Comparison of ENCODE assay signal across 27 mouse cellular contexts in genomic region chr12:28823518-28823917, GRCm38 (mm10).
A peak's percentile ranks its signal among the peaks of the same experiment; 100 is the strongest.
DNase-seq lines count a peak whose midpoint lies in the region; ATAC-seq and TF ChIP-seq lines count a peak whose summit lies in the region.
"Had no signal": no experiment of that assay in that cellular context is flagged by ENCODE, and none has a peak within 500 bp of the region (broad histone marks: within the 10 kb centered on the region; RNA-seq: fewer than 3 reads in every experiment).

No protein-coding gene starts in this region.

- no peak for ATAC-seq in hindbrain, postnatal 0 days
- ATAC-seq in hindbrain, embryonic 11.5 days (ENCODE audit: low FRiP score): no peak
- no peak for ATAC-seq in midbrain, embryonic 11.5 days (ENCODE audit: low FRiP score)
- ATAC-seq in midbrain, embryonic 13.5 days: no peak
- ATAC-seq: forebrain, embryonic 13.5 days; forebrain, embryonic 16.5 days; intestine, postnatal 0 days; Patski had no signal

- H3K36me3 ChIP-seq in hindbrain, postnatal 0 days (ENCODE audit: insufficient read depth, low read length): no peaks in the 10 kb centered on the region
- no peaks in the 10 kb centered on the region for H3K36me3 ChIP-seq in hindbrain, embryonic 11.5 days (ENCODE audit: control insufficient read depth, insufficient read depth, low read length)
- H3K36me3 ChIP-seq in midbrain, embryonic 11.5 days (ENCODE audit: control insufficient read depth, insufficient read depth, low read length): no peaks in the 10 kb centered on the region
- H3K36me3 ChIP-seq in midbrain, embryonic 13.5 days: no peaks in the 10 kb centered on the region
- H3K36me3 ChIP-seq: forebrain, embryonic 10.5 days; heart, embryonic 10.5 days; heart, embryonic 13.5 days had no signal

- no peak overlapping the region for H3K9ac ChIP-seq in hindbrain, postnatal 0 days (replicated peaks; ENCODE audit: low read length)
- no peak overlapping the region for H3K9ac ChIP-seq in hindbrain, embryonic 11.5 days (ENCODE audit: low read depth, low read length)
- H3K9ac ChIP-seq in midbrain, embryonic 11.5 days (ENCODE audit: low read length): no peak overlapping the region
- no peak overlapping the region for H3K9ac ChIP-seq in midbrain, embryonic 13.5 days (replicated peaks)
- H3K9ac ChIP-seq: forebrain, embryonic 13.5 days; heart, embryonic 13.5 days; hindbrain, embryonic 14.5 days had no signal

- no peak overlapping the region for H3K4me3 ChIP-seq in hindbrain, postnatal 0 days (ENCODE audit: low read length)
- no peak overlapping the region for H3K4me3 ChIP-seq in hindbrain, embryonic 11.5 days (ENCODE audit: low read depth, low read length)
- no peak overlapping the region for H3K4me3 ChIP-seq in midbrain, embryonic 11.5 days (ENCODE audit: low read depth, low read length)
- H3K4me3 ChIP-seq in midbrain, embryonic 13.5 days (replicated peaks): no peak overlapping the region
- H3K4me3 ChIP-seq: forebrain, embryonic 10.5 days; forebrain, embryonic 13.5 days; heart, adult 2 months; heart, embryonic 10.5 days; heart, embryonic 13.5 days had no signal

- peak; percentile 47 for TF ChIP-seq CTCF in hindbrain, postnatal 0 days (IDR thresholded peaks at IDR 0.05; ENCODE audit: low read depth)

- no peaks in the 10 kb centered on the region for H3K27me3 ChIP-seq in hindbrain, postnatal 0 days (ENCODE audit: insufficient read depth, low read length)
- no peaks in the 10 kb centered on the region for H3K27me3 ChIP-seq in hindbrain, embryonic 11.5 days (ENCODE audit: control insufficient read depth, insufficient read depth, low read length)
- H3K27me3 ChIP-seq in midbrain, embryonic 11.5 days (ENCODE audit: control insufficient read depth, insufficient read depth, low read length): no peaks in the 10 kb centered on the region
- 0 out of 2 replicates have a peak, but pooled peaks cover 4% of the 10 kb centered on the region for H3K27me3 ChIP-seq in midbrain, embryonic 13.5 days
- H3K27me3 ChIP-seq: CH12.LX; heart, embryonic 13.5 days; Patski had no signal

- peak; percentile 56 to 59 for DNase-seq in cerebellum, postnatal 10 days
- DNase-seq in cerebellum, adult 9-11 months: no peak
- no peak for DNase-seq in hindbrain, postnatal 0 days (ENCODE audit: low spot score)
- DNase-seq in hindbrain, embryonic 11.5 days (ENCODE audit: low spot score): no peak
- peak; percentile 69 for DNase-seq in midbrain, embryonic 11.5 days (ENCODE audit: low spot score, missing footprints)
- DNase-seq in retina, embryonic 14.5 days (ENCODE audit: low spot score): peak; percentile 15
- DNase-seq in adrenal gland, adult 18-20 months (ENCODE audit: low spot score in 2 of 2): no peak
- DNase-seq: adrenal gland, adult 8-10 months; adrenal gland, postnatal 25 days; B cell, adult 2 months; cerebellum, postnatal 36 days; gastrocnemius, postnatal 10 days; gastrocnemius, postnatal 36 days; heart, adult 2 months; heart, postnatal 14 days; heart, postnatal 4 days had no signal

- H3K9me3 ChIP-seq in hindbrain, postnatal 0 days (ENCODE audit: low read length): no peaks in the 10 kb centered on the region
- H3K9me3 ChIP-seq in hindbrain, embryonic 11.5 days (ENCODE audit: control insufficient read depth, low read length): no peaks in the 10 kb centered on the region
- no peaks in the 10 kb centered on the region for H3K9me3 ChIP-seq in midbrain, embryonic 11.5 days (ENCODE audit: control insufficient read depth, low read length)
- no peaks in the 10 kb centered on the region for H3K9me3 ChIP-seq in midbrain, embryonic 13.5 days
- H3K9me3 ChIP-seq: forebrain, embryonic 10.5 days; forebrain, embryonic 13.5 days; G1E; heart, embryonic 10.5 days; heart, embryonic 13.5 days had no signal

- H3K4me2 ChIP-seq in hindbrain, postnatal 0 days (ENCODE audit: low read depth, low read length): no peak overlapping the region
- no peak overlapping the region for H3K4me2 ChIP-seq in hindbrain, embryonic 11.5 days (replicated peaks; ENCODE audit: low read depth, low read length)
- no peak overlapping the region for H3K4me2 ChIP-seq in midbrain, embryonic 11.5 days
- no peak overlapping the region for H3K4me2 ChIP-seq in midbrain, embryonic 13.5 days (replicated peaks)
- H3K4me2 ChIP-seq: forebrain, embryonic 13.5 days; heart, embryonic 13.5 days; hindbrain, embryonic 14.5 days had no signal

- WGBS in hindbrain, postnatal 0 days: 83% methylated on average over 7 of the region's 7 CpGs
- 91% methylated on average over 7 of the region's 7 CpGs for WGBS in hindbrain, embryonic 11.5 days
- WGBS in midbrain, embryonic 11.5 days: 89% methylated on average over 7 of the region's 7 CpGs
- 94% methylated on average over 7 of the region's 7 CpGs for WGBS in midbrain, embryonic 13.5 days

- H3K4me1 ChIP-seq in hindbrain, postnatal 0 days (ENCODE audit: insufficient read depth, low read length): 0 out of 2 replicates have a peak, but pooled peaks cover under 1% of the 10 kb centered on the region
- H3K4me1 ChIP-seq in hindbrain, embryonic 11.5 days (replicated peaks; ENCODE audit: control insufficient read depth, insufficient read depth, low read length): peaks cover under 1% of the 10 kb centered on the region; the same call in 1 of the 2 replicates
- H3K4me1 ChIP-seq in midbrain, embryonic 11.5 days (ENCODE audit: control insufficient read depth, insufficient read depth, low read length): peaks cover 7% of the 10 kb centered on the region
- H3K4me1 ChIP-seq in midbrain, embryonic 13.5 days (replicated peaks): peaks cover 10% of the 10 kb centered on the region
- H3K4me1 ChIP-seq: heart, embryonic 13.5 days had no signal

- H3K27ac ChIP-seq in hindbrain, postnatal 0 days: no peak overlapping the region
- H3K27ac ChIP-seq in hindbrain, embryonic 11.5 days (ENCODE audit: low read depth, low read length): no peak overlapping the region
- no peak overlapping the region for H3K27ac ChIP-seq in midbrain, embryonic 11.5 days (ENCODE audit: low read depth, low read length)
- no peak overlapping the region for H3K27ac ChIP-seq in midbrain, embryonic 13.5 days
- H3K27ac ChIP-seq: forebrain, embryonic 10.5 days; forebrain, embryonic 13.5 days; heart, adult 2 months; heart, embryonic 10.5 days; heart, embryonic 13.5 days; hindbrain, embryonic 14.5 days had no signal

Comparison
In these comparisons a context has a peak if more than half of its experiments do, and no peak if none do; other contexts are left out.
1. DNase-seq: peak in cerebellum, postnatal 10 days (2 of 2), midbrain, embryonic 11.5 days (single experiment) and retina, embryonic 14.5 days (single experiment); none in cerebellum, adult 9-11 months (single experiment), hindbrain, postnatal 0 days (single experiment), hindbrain, embryonic 11.5 days (single experiment) and adrenal gland, adult 18-20 months (0 of 2).